ENCODE assay signal across 9 mouse cellular contexts in the genomic region with DNA sequence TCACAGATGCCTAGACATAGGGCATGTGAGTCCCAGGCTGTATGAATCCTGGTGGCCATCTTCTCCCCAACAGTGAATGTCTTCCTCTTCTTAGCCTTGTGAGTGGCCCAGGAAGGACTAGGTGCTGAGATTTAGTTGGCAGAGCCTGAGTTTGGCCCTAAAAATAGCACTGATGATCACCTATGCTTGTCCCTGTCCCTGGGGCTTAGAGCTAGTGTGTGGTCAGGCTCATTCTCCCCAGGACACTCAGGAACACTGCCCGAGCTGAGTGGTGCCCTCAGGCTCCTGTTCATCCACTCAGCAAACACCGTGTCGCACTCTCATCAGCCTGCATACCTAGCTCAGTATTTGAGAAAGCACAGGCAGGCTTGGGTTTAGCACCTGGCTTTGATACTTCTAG. TPM values are rescaled to one million over a fixed set of nuclear protein-coding genes. Genes with fewer than 3 reads are reported as not detected.
A peak's percentile ranks its signal among the peaks of the same experiment; 100 is the strongest.
DNase-seq lines count a peak whose midpoint lies in the region; ATAC-seq and TF ChIP-seq lines count a peak whose summit lies in the region.
"Had no signal": no experiment of that assay in that cellular context is flagged by ENCODE, and none has a peak within 500 bp of the region (broad histone marks: within the 10 kb centered on the region; RNA-seq: fewer than 3 reads in every experiment).

No protein-coding gene starts in this region.

- no peak overlapping the region for H3K4me3 ChIP-seq in hindbrain, embryonic 10.5 days
- no peak overlapping the region for H3K4me3 ChIP-seq in hindbrain, postnatal 0 days (ENCODE audit: low read length)
- H3K4me3 ChIP-seq in embryonic facial prominence, embryonic 14.5 days (ENCODE audit: low read depth, low read length), result no peak overlapping the region; the same call in 1 of the 2 replicates
- H3K4me3 ChIP-seq in heart, embryonic 16.5 days (ENCODE audit: low read length), result no peak overlapping the region
- H3K4me3 ChIP-seq in midbrain, postnatal 0 days (ENCODE audit: low read depth, low read length), result no peak overlapping the region
- H3K4me3 ChIP-seq: stomach, embryonic 15.5 days had no signal

- H3K36me3 ChIP-seq in hindbrain, embryonic 10.5 days, result peaks cover 11% of the 10 kb centered on the region; the same call in 1 of the 2 replicates
- no peaks in the 10 kb centered on the region for H3K36me3 ChIP-seq in hindbrain, postnatal 0 days (ENCODE audit: insufficient read depth, low read length)
- H3K36me3 ChIP-seq in embryonic facial prominence, embryonic 14.5 days (ENCODE audit: control insufficient read depth, insufficient read depth, low read length), result no peaks in the 10 kb centered on the region
- H3K36me3 ChIP-seq in heart, embryonic 16.5 days (ENCODE audit: control insufficient read depth, insufficient read depth), result no peaks in the 10 kb centered on the region
- no peaks in the 10 kb centered on the region for H3K36me3 ChIP-seq in midbrain, postnatal 0 days (ENCODE audit: insufficient read depth, low read length)
- H3K36me3 ChIP-seq: stomach, embryonic 15.5 days had no signal

- H3K27me3 ChIP-seq in hindbrain, embryonic 10.5 days (ENCODE audit: insufficient read depth, poor library complexity, severe bottlenecking), result no peaks in the 10 kb centered on the region
- H3K27me3 ChIP-seq in hindbrain, postnatal 0 days (ENCODE audit: insufficient read depth, low read length), result no peaks in the 10 kb centered on the region
- H3K27me3 ChIP-seq in embryonic facial prominence, embryonic 14.5 days (replicated peaks; ENCODE audit: control insufficient read depth, insufficient read depth, low read length), result no peaks in the 10 kb centered on the region
- H3K27me3 ChIP-seq in heart, embryonic 16.5 days (ENCODE audit: control insufficient read depth, insufficient read depth, low read length), result no peaks in the 10 kb centered on the region
- H3K27me3 ChIP-seq in midbrain, postnatal 0 days (ENCODE audit: insufficient read depth, low read length), result peaks cover 4% of the 10 kb centered on the region; the same call in 1 of the 2 replicates
- H3K27me3 ChIP-seq: stomach, embryonic 15.5 days had no signal

- 55% methylated on average over 3 of the region's 3 CpGs for WGBS in hindbrain, embryonic 10.5 days
- 61% methylated on average over 3 of the region's 3 CpGs for WGBS in hindbrain, postnatal 0 days
- WGBS in embryonic facial prominence, embryonic 14.5 days, result 45% methylated on average over 3 of the region's 3 CpGs
- 25% methylated on average over 3 of the region's 3 CpGs for WGBS in heart, embryonic 16.5 days
- WGBS in midbrain, postnatal 0 days, result 62% methylated on average over 3 of the region's 3 CpGs

- no peak for ATAC-seq in hindbrain, postnatal 0 days
- ATAC-seq in embryonic facial prominence, embryonic 14.5 days (ENCODE audit: low read depth), result no peak
- no peak for ATAC-seq in heart, embryonic 16.5 days (replicated peaks; ENCODE audit: extremely low read depth, insufficient read depth, low FRiP score)
- ATAC-seq in midbrain, postnatal 0 days (ENCODE audit: low FRiP score), result no peak
- no peak for ATAC-seq in megakaryocyte, adult 5-6 weeks (ENCODE audit: poor library complexity, severe bottlenecking)

- TF ChIP-seq CTCF in hindbrain, postnatal 0 days (IDR thresholded peaks at IDR 0.05; ENCODE audit: low read depth), result no peak
- TF ChIP-seq CTCF in midbrain, postnatal 0 days (IDR thresholded peaks at IDR 0.05), result no peak

- no peaks in the 10 kb centered on the region for H3K9me3 ChIP-seq in hindbrain, embryonic 10.5 days
- H3K9me3 ChIP-seq in hindbrain, postnatal 0 days (ENCODE audit: low read length), result no peaks in the 10 kb centered on the region
- H3K9me3 ChIP-seq in embryonic facial prominence, embryonic 14.5 days (ENCODE audit: control insufficient read depth, low read length), result no peaks in the 10 kb centered on the region
- peaks cover 4% of the 10 kb centered on the region; the same call in 1 of the 2 replicates for H3K9me3 ChIP-seq in heart, embryonic 16.5 days (replicated peaks; ENCODE audit: control insufficient read depth, low read length)
- no peaks in the 10 kb centered on the region for H3K9me3 ChIP-seq in midbrain, postnatal 0 days (ENCODE audit: low read length)
- H3K9me3 ChIP-seq: stomach, embryonic 15.5 days had no signal

- no peak overlapping the region for H3K4me2 ChIP-seq in hindbrain, postnatal 0 days (ENCODE audit: low read depth, low read length)
- H3K4me2 ChIP-seq in embryonic facial prominence, embryonic 14.5 days (ENCODE audit: low read depth, low read length), result peak overlapping the region; percentile 10
- peak overlapping the region; percentile 8; the same call in 1 of the 2 replicates for H3K4me2 ChIP-seq in heart, embryonic 16.5 days (ENCODE audit: low read depth, low read length)
- no peak overlapping the region for H3K4me2 ChIP-seq in midbrain, postnatal 0 days (ENCODE audit: low read depth, low read length, poor library complexity, severe bottlenecking)
- H3K4me2 ChIP-seq: stomach, embryonic 15.5 days had no signal

- H3K4me1 ChIP-seq in hindbrain, embryonic 10.5 days (replicated peaks), result peaks cover 68% of the 10 kb centered on the region
- peaks cover 11% of the 10 kb centered on the region; the same call in 1 of the 2 replicates for H3K4me1 ChIP-seq in hindbrain, postnatal 0 days (ENCODE audit: insufficient read depth, low read length)
- peaks cover 30% of the 10 kb centered on the region for H3K4me1 ChIP-seq in embryonic facial prominence, embryonic 14.5 days (ENCODE audit: control insufficient read depth, insufficient read depth, low read length)
- peaks cover 34% of the 10 kb centered on the region for H3K4me1 ChIP-seq in heart, embryonic 16.5 days (ENCODE audit: control insufficient read depth, insufficient read depth, low read length)
- peaks cover 11% of the 10 kb centered on the region; the same call in 1 of the 2 replicates for H3K4me1 ChIP-seq in midbrain, postnatal 0 days (ENCODE audit: insufficient read depth, low read length)

- H3K9ac ChIP-seq in hindbrain, postnatal 0 days (replicated peaks; ENCODE audit: low read length), result no peak overlapping the region
- H3K9ac ChIP-seq in embryonic facial prominence, embryonic 14.5 days (ENCODE audit: low read depth, low read length), result no peak overlapping the region; the same call in 1 of the 2 replicates
- no peak overlapping the region; the same call in 1 of the 2 replicates for H3K9ac ChIP-seq in heart, embryonic 16.5 days (ENCODE audit: low read length)
- no peak overlapping the region for H3K9ac ChIP-seq in midbrain, postnatal 0 days (replicated peaks; ENCODE audit: low read length, poor library complexity, severe bottlenecking)
- H3K9ac ChIP-seq: stomach, embryonic 15.5 days had no signal

- no peak for DNase-seq in hindbrain, embryonic 10.5 days (ENCODE audit: low spot score)
- no peak for DNase-seq in hindbrain, postnatal 0 days (ENCODE audit: low spot score)
- DNase-seq in embryonic facial prominence, embryonic 14.5 days (ENCODE audit: low spot score), result no peak
- DNase-seq in midbrain, postnatal 0 days (ENCODE audit: low spot score), result no peak
- no peak for DNase-seq in right cerebral cortex, postnatal 4 days
- DNase-seq in ovary, adult 18-20 months (ENCODE audit: low spot score), result no peak

- H3K27ac ChIP-seq in hindbrain, embryonic 10.5 days, result peak overlapping the region; percentile 69
- no peak overlapping the region; the same call in 1 of the 2 replicates for H3K27ac ChIP-seq in hindbrain, postnatal 0 days
- H3K27ac ChIP-seq in embryonic facial prominence, embryonic 14.5 days (replicated peaks; ENCODE audit: low read depth, low read length), result no peak overlapping the region
- peak overlapping the region; percentile 78 for H3K27ac ChIP-seq in heart, embryonic 16.5 days (ENCODE audit: low read length)
- peak overlapping the region; percentile 26; the same call in 1 of the 2 replicates for H3K27ac ChIP-seq in midbrain, postnatal 0 days (ENCODE audit: low read depth, low read length)

RNA-seq across cellular contexts. Expression of gene Lrp4, which starts 4.0 kb away (rescaled TPM):
- 6.4 and 7.6 TPM in 2 replicates for polyA plus RNA-seq in hindbrain, embryonic 10.5 days (2016; fragmentation: Nextera tagmentation; extraction: Ambion mirVana)
- total RNA-seq in hindbrain, postnatal 0 days (2014; rRNA removed), result 28.0 and 28.4 TPM in 2 replicates
- polyA plus RNA-seq in hindbrain, postnatal 0 days (2015; fragmentation: Nextera tagmentation; extraction: Ambion mirVana), result 4.9 and 6.7 TPM in 2 replicates
- 7.3 and 7.6 TPM in 2 replicates for polyA plus RNA-seq in embryonic facial prominence, embryonic 14.5 days (2014; fragmentation: Nextera tagmentation; extraction: Ambion mirVana)
- 3.9 and 4.5 TPM in 2 replicates for polyA plus RNA-seq in heart, embryonic 16.5 days (2015; fragmentation: Nextera tagmentation; extraction: Ambion mirVana)
- 17.1 and 19.2 TPM in 2 replicates for total RNA-seq in midbrain, postnatal 0 days (2014; rRNA removed)
- 3.4 TPM in 2 replicates for polyA plus RNA-seq in midbrain, postnatal 0 days (2015; fragmentation: Nextera tagmentation; extraction: Ambion mirVana)
- total RNA-seq in megakaryocyte, adult 5-6 weeks (2015), result 1.0 and 1.1 TPM in 2 replicates
- total RNA-seq in megakaryocyte, adult 5-6 weeks (2017), result 1.9 and 2.7 TPM in 2 replicates

RNA-seq across cellular contexts. Expression of gene 1110051M20Rik, which starts 16.8 kb away (rescaled TPM):
- polyA plus RNA-seq in hindbrain, embryonic 10.5 days (2016; fragmentation: Nextera tagmentation; extraction: Ambion mirVana), result 86.4 and 96.7 TPM in 2 replicates
- 152 and 175 TPM in 2 replicates for total RNA-seq in hindbrain, postnatal 0 days (2014; rRNA removed)
- 136 and 141 TPM in 2 replicates for polyA plus RNA-seq in hindbrain, postnatal 0 days (2015; fragmentation: Nextera tagmentation; extraction: Ambion mirVana)
- polyA plus RNA-seq in embryonic facial prominence, embryonic 14.5 days (2014; fragmentation: Nextera tagmentation; extraction: Ambion mirVana), result 56.0 and 59.2 TPM in 2 replicates
- 42.9 and 46.0 TPM in 2 replicates for polyA plus RNA-seq in heart, embryonic 16.5 days (2015; fragmentation: Nextera tagmentation; extraction: Ambion mirVana)
- 146 and 158 TPM in 2 replicates for total RNA-seq in midbrain, postnatal 0 days (2014; rRNA removed)
- 171 and 172 TPM in 2 replicates for polyA plus RNA-seq in midbrain, postnatal 0 days (2015; fragmentation: Nextera tagmentation; extraction: Ambion mirVana)
- 2.0 and 4.2 TPM in 2 replicates for total RNA-seq in megakaryocyte, adult 5-6 weeks (2015)
- total RNA-seq in megakaryocyte, adult 5-6 weeks (2017), result 1.7 and 3.2 TPM in 2 replicates

Comparison
In these comparisons a context has a peak if more than half of its experiments do, and no peak if none do; other contexts are left out.
1. H3K27ac ChIP-seq: peak in hindbrain, embryonic 10.5 days (single experiment), heart, embryonic 16.5 days (single experiment) and midbrain, postnatal 0 days (single experiment); none in hindbrain, postnatal 0 days (single experiment) and embryonic facial prominence, embryonic 14.5 days (single experiment).
2. H3K4me2 ChIP-seq: peak in embryonic facial prominence, embryonic 14.5 days (single experiment) and heart, embryonic 16.5 days (single experiment); none in hindbrain, postnatal 0 days (single experiment) and midbrain, postnatal 0 days (single experiment).